In genomic region chr2:138859121-138859520, GRCm38 (mm10) we compare ENCODE assay signal across 30 mouse cellular contexts.
DNase-seq lines count a peak whose midpoint lies in the region; TF ChIP-seq lines count a peak whose summit lies in the region.
"Had no signal": no experiment of that assay in that cellular context is flagged by ENCODE, and none has a peak within 500 bp of the region (broad histone marks: within the 10 kb centered on the region; RNA-seq: fewer than 3 reads in every experiment).

No protein-coding gene starts in this region.

- intact Hi-C loops in left cerebral cortex, postnatal 4 days (cut with DNase I): no loop called here

- no peak for TF ChIP-seq POLR2A in thymus, adult 2 months (IDR thresholded peaks at IDR 0.05; ENCODE audit: control insufficient read depth, extremely low read depth, insufficient read depth, low read length, poor library complexity)

- H3K36me3 ChIP-seq in thymus, adult 2 months (ENCODE audit: control insufficient read depth, insufficient read depth, low read length): no peaks in the 10 kb centered on the region
- H3K36me3 ChIP-seq: embryonic facial prominence, embryonic 12.5 days; hindbrain, embryonic 13.5 days; limb, embryonic 10.5 days; limb, embryonic 15.5 days; liver, embryonic 13.5 days; midbrain, embryonic 12.5 days; neural tube, embryonic 13.5 days had no signal

- no peaks in the 10 kb centered on the region for H3K4me1 ChIP-seq in thymus, adult 2 months (replicated peaks; ENCODE audit: control insufficient read depth, insufficient read depth, low read length)
- H3K4me1 ChIP-seq: embryonic facial prominence, embryonic 12.5 days; hindbrain, embryonic 13.5 days; limb, embryonic 10.5 days; limb, embryonic 15.5 days; liver, embryonic 13.5 days; megakaryocyte, embryonic 14.5 days; midbrain, embryonic 12.5 days; neural tube, embryonic 13.5 days had no signal

- H3K27ac ChIP-seq in thymus, adult 2 months (ENCODE audit: control insufficient read depth, insufficient read depth, low read length): no peak overlapping the region
- H3K27ac ChIP-seq: embryonic facial prominence, embryonic 12.5 days; hindbrain, embryonic 13.5 days; kidney, postnatal 0 days; limb, embryonic 10.5 days; limb, embryonic 15.5 days; liver, embryonic 13.5 days; midbrain, embryonic 12.5 days; neural tube, embryonic 13.5 days had no signal

- DNase-seq in layer of hippocampus, adult 11-12 months (ENCODE audit: low spot score): peak; percentile 15
- no peak for DNase-seq in layer of hippocampus, postnatal 25 days (ENCODE audit: extremely low spot score in 1 of 2, low spot score in 1 of 2)
- DNase-seq in left cerebral cortex, adult 18-20 months (ENCODE audit: low spot score in 2 of 2): peak; percentile 7 to 16
- no peak for DNase-seq in left cerebral cortex, postnatal 4 days
- DNase-seq in left cerebral cortex, adult 9 months (ENCODE audit: low spot score in 2 of 2): peak; percentile 27 to 58
- peak; percentile 47 for DNase-seq in right cerebral cortex, postnatal 25 days
- DNase-seq in heart, adult 9 months (ENCODE audit: low spot score in 2 of 2): no peak
- no peak for DNase-seq in thymus, adult 2 months
- DNase-seq: adrenal gland, postnatal 10 days; cerebellum, adult 11-12 months; cerebellum, adult 9-11 months; embryo, embryonic 11 days; gastrocnemius, postnatal 14 days; heart, adult 11 months; heart, postnatal 4 days; kidney, adult 8-10 months; kidney, postnatal 4 days; liver, embryonic 13.5 days; lung, adult 18-20 months; lung, postnatal 4 days; thymus, postnatal 14 days had no signal

- no peak overlapping the region for H3K4me3 ChIP-seq in thymus, adult 2 months (ENCODE audit: control insufficient read depth, insufficient read depth, low read length)
- H3K4me3 ChIP-seq: embryonic facial prominence, embryonic 12.5 days; hindbrain, embryonic 13.5 days; limb, embryonic 10.5 days; limb, embryonic 15.5 days; liver, embryonic 13.5 days; megakaryocyte, embryonic 14.5 days; midbrain, embryonic 12.5 days; neural tube, embryonic 13.5 days had no signal

- H3K27me3 ChIP-seq in thymus, adult 2 months (ENCODE audit: control insufficient read depth, insufficient read depth, low read length): no peaks in the 10 kb centered on the region
- H3K27me3 ChIP-seq: embryonic facial prominence, embryonic 12.5 days; hindbrain, embryonic 13.5 days; limb, embryonic 15.5 days; liver, embryonic 13.5 days; megakaryocyte, embryonic 14.5 days; midbrain, embryonic 12.5 days; neural tube, embryonic 13.5 days; Patski had no signal

- TF ChIP-seq CTCF in thymus, adult 2 months (IDR thresholded peaks at IDR 0.05; ENCODE audit: borderline replicate concordance, control insufficient read depth, extremely low read depth, insufficient read depth, low read length, poor library complexity): no peak

Comparison
In these comparisons a context has a peak if more than half of its experiments do, and no peak if none do; other contexts are left out.
1. DNase-seq: peak in layer of hippocampus, adult 11-12 months (single experiment), left cerebral cortex, adult 18-20 months (2 of 2), left cerebral cortex, adult 9 months (2 of 2) and right cerebral cortex, postnatal 25 days (single experiment); none in layer of hippocampus, postnatal 25 days (0 of 2), left cerebral cortex, postnatal 4 days (single experiment), heart, adult 9 months (0 of 2) and thymus, adult 2 months (single experiment).